Mouse (Mus musculus) thymus, postnatal 10 days (tissue): ENCODE results near the gene Slc31a1.

ENCODE experiments used
- DNase-seq, 2 experiments: peaks; one replicate each; pipeline ENCODE4 v3.0.0; 2021; ENCODE audit warnings: low spot score in 2 of 2

The Slc31a1 gene

GRCm38 (mm10) chr4:62362437-62362836, 1.9 kb downstream of the Slc31a1 start:
- DNase-seq = no peak

- DNase-seq = no peak
Measured at GRCm38 (mm10) chr4:62364299-62364698, 3.8 kb downstream of the Slc31a1 start.

GRCm38 (mm10) chr4:62366291-62366690, 5.8 kb downstream of the Slc31a1 start:
- DNase-seq = no peak

GRCm38 (mm10) chr4:62367586-62367985, 7.1 kb downstream of the Slc31a1 start:
- no peak for DNase-seq

- DNase-seq = no peak
Measured at GRCm38 (mm10) chr4:62369091-62369490, 8.6 kb downstream of the Slc31a1 start.

GRCm38 (mm10) chr4:62372410-62372809, 11.9 kb downstream of the Slc31a1 start:
- DNase-seq = no peak

- no peak for DNase-seq
Measured at GRCm38 (mm10) chr4:62372818-62373520, 12.4 kb downstream of the Slc31a1 start.

GRCm38 (mm10) chr4:62373668-62374067, 13.1 kb downstream of the Slc31a1 start:
- DNase-seq = no peak

- no peak for DNase-seq
Measured at GRCm38 (mm10) chr4:62374342-62374741, 13.8 kb downstream of the Slc31a1 start.

GRCm38 (mm10) chr4:62376123-62376522, 15.6 kb downstream of the Slc31a1 start:
- no peak for DNase-seq

GRCm38 (mm10) chr4:62379724-62380381, 19.3 kb downstream of the Slc31a1 start:
- DNase-seq = no peak

GRCm38 (mm10) chr4:62383207-62383606, 22.7 kb downstream of the Slc31a1 start:
- DNase-seq = no peak

GRCm38 (mm10) chr4:62383752-62384151, 23.2 kb downstream of the Slc31a1 start:
- no peak for DNase-seq

- DNase-seq = no peak
Measured at GRCm38 (mm10) chr4:62384159-62384558, 23.6 kb downstream of the Slc31a1 start.

GRCm38 (mm10) chr4:62385439-62385838, 24.9 kb downstream of the Slc31a1 start:
- no peak for DNase-seq

- no peak for DNase-seq
Measured at GRCm38 (mm10) chr4:62389592-62390512, 29.3 kb downstream of the Slc31a1 start.

- DNase-seq = no peak
Measured at GRCm38 (mm10) chr4:62391892-62392291, 31.4 kb downstream of the Slc31a1 start.

- DNase-seq = no peak
Measured at GRCm38 (mm10) chr4:62393459-62393858, 32.9 kb downstream of the Slc31a1 start.

GRCm38 (mm10) chr4:62395806-62396205, 35.3 kb downstream of the Slc31a1 start:
- DNase-seq = no peak

GRCm38 (mm10) chr4:62397616-62398365, 37.3 kb downstream of the Slc31a1 start:
- DNase-seq = no peak

- no peak for DNase-seq
Measured at GRCm38 (mm10) chr4:62398956-62399355, 38.4 kb downstream of the Slc31a1 start.

GRCm38 (mm10) chr4:62406133-62406532, 45.6 kb downstream of the Slc31a1 start:
- no peak for DNase-seq
